Mouse (Mus musculus) embryonic facial prominence, embryonic 13.5 days (tissue): ENCODE measurements around the gene Zkscan6. TPM values are rescaled to one million over a fixed set of nuclear protein-coding genes. Genes with fewer than 3 reads are reported as not detected.

ENCODE experiments used
- ATAC-seq: fragments of 200-750 bp; cut with Nextera tagmentation; 2 replicates; pipeline ENCODE4 v1.8.0; 2017; ENCODE audit warnings: low read depth; ENCODE audit not compliant: insufficient number of reproducible peaks, insufficient read depth, low FRiP score, low TSS enrichment
- H3K27ac ChIP-seq: fragments of 300-500 bp; sonication (generic); 2 replicates; pipeline ENCODE4 v1.5.1; 2015; ENCODE audit warnings: moderate library complexity, mild to moderate bottlenecking, inconsistent platforms
- H3K27me3 ChIP-seq: fragments of 300-500 bp; sonication (generic); 2 replicates; pipeline ENCODE4 v1.6.1; 2015; ENCODE audit warnings: mild to moderate bottlenecking, inconsistent platforms
- H3K36me3 ChIP-seq: fragments of 300-500 bp; sonication (generic); 2 replicates; pipeline ENCODE4 v1.6.1; 2015; ENCODE audit warnings: mild to moderate bottlenecking, inconsistent platforms
- H3K4me1 ChIP-seq: fragments of 300-500 bp; sonication (generic); 2 replicates; pipeline ENCODE4 v1.6.1; 2015; ENCODE audit warnings: inconsistent platforms
- H3K4me2 ChIP-seq: fragments of 300-500 bp; sonication (generic); 2 replicates; pipeline ENCODE4 v1.6.1; 2015; ENCODE audit warnings: moderate library complexity, mild to moderate bottlenecking, inconsistent platforms
- H3K4me3 ChIP-seq: fragments of 300-500 bp; sonication (generic); 2 replicates; pipeline ENCODE4 v1.5.1; 2015; ENCODE audit warnings: mild to moderate bottlenecking, inconsistent platforms
- H3K9ac ChIP-seq: fragments of 300-500 bp; sonication (generic); 2 replicates; pipeline ENCODE4 v1.6.1; 2015; ENCODE audit warnings: mild to moderate bottlenecking, inconsistent platforms
- H3K9me3 ChIP-seq: fragments of 300-500 bp; sonication (generic); 2 replicates; pipeline ENCODE4 v1.6.1; 2016; ENCODE audit warnings: inconsistent platforms
- WGBS: fragments of 180-500 bp; shearing (Covaris S2); methylation state at CpG from one replicate; pipeline ENCODE4 v1.1.7; 2015; ENCODE audit warnings: mixed read lengths; 5-methylcytosine and 5-hydroxymethylcytosine counted together
- polyA plus RNA-seq: library from polyadenylated mRNA; unstranded; fragments of >200 nt; fragmentation: Nextera tagmentation; extraction: Ambion mirVana; gene quantifications from 2 replicates; pipeline ENCODE4 v1.2.1, GENCODE M21; 2015

Zkscan6 gene
- polyA plus RNA-seq, 1 experiment from 2014 or later: 13.8 TPM

GRCm38 (mm10) chr11:65779578-65779977 lies 27.4 kb upstream of the Zkscan6 start:
- peaks cover 30% of the 10 kb centered on the region for H3K4me1 ChIP-seq
- no peak overlapping the region for H3K4me2 ChIP-seq
- H3K27ac ChIP-seq: no peak overlapping the region
- no peaks in the 10 kb centered on the region for H3K9me3 ChIP-seq
- H3K9ac ChIP-seq: no peak overlapping the region
- WGBS: 86% methylated on average over 1 of the region's 1 CpGs
- peaks cover 16% of the 10 kb centered on the region for H3K36me3 ChIP-seq
- no peaks in the 10 kb centered on the region for H3K27me3 ChIP-seq
- ATAC-seq: no peak
- no peak overlapping the region for H3K4me3 ChIP-seq

- no peak for ATAC-seq
- Histone ChIP-seq H3K27me3 (no peaks in the 10 kb centered on the region), H3K36me3 (peaks cover 16% of the 10 kb centered on the region), H3K4me2 (no peak overlapping the region), H3K9me3 (no peaks in the 10 kb centered on the region), H3K27ac (no peak overlapping the region), H3K4me3 (no peak overlapping the region), H3K9ac (no peak overlapping the region), H3K4me1 (peaks cover 39% of the 10 kb centered on the region)
- 84% methylated on average over 3 of the region's 3 CpGs for WGBS
Measured at GRCm38 (mm10) chr11:65781596-65781995, 25.4 kb upstream of the Zkscan6 start.

- Histone ChIP-seq H3K9ac (peak overlapping the region; percentile 12; the same call in 1 of the 2 replicates), H3K4me3 (peak overlapping the region; percentile 10; the same call in 1 of the 2 replicates), H3K36me3 (0 out of 2 replicates have a peak, but pooled peaks cover under 1% of the 10 kb centered on the region), H3K4me2 (peak overlapping the region; percentile 67), H3K27me3 (no peaks in the 10 kb centered on the region), H3K9me3 (no peaks in the 10 kb centered on the region), H3K27ac (no peak overlapping the region), H3K4me1 (peaks cover 18% of the 10 kb centered on the region)
- ATAC-seq: no peak
- WGBS: 94% methylated on average over 2 of the region's 2 CpGs
Measured at GRCm38 (mm10) chr11:65786160-65786559, 20.8 kb upstream of the Zkscan6 start.

- no peaks in the 10 kb centered on the region for H3K27me3 ChIP-seq
- H3K9me3 ChIP-seq: no peaks in the 10 kb centered on the region
- no peaks in the 10 kb centered on the region for H3K36me3 ChIP-seq
- WGBS: under 1% methylated on average over 68 of the region's 71 CpGs
- peak; percentile 74 for ATAC-seq
- H3K4me1 ChIP-seq: peaks cover 18% of the 10 kb centered on the region
- H3K4me2 ChIP-seq: peak overlapping the region; percentile 67
- peak overlapping the region; percentile 99 for H3K9ac ChIP-seq
- peak overlapping the region; percentile 87 for H3K4me3 ChIP-seq
- H3K27ac ChIP-seq: peak overlapping the region; percentile 90
Measured at GRCm38 (mm10) chr11:65787421-65788151, 19.4 kb upstream of the Zkscan6 start.

GRCm38 (mm10) chr11:65788154-65788553 lies 18.8 kb upstream of the Zkscan6 start, which contains the start of gene Map2k4:
Gene Map2k4 (minus strand): TSS chr11:65788297.
- peak within 1 kb of the TSS; percentile 87 for H3K4me3 ChIP-seq
- peak within 1 kb of the TSS; percentile 67 for H3K4me2 ChIP-seq
- H3K27me3 ChIP-seq: no peaks in the 10 kb centered on the region
- peak; percentile 99 for ATAC-seq
- peak within 1 kb of the TSS; percentile 99 for H3K9ac ChIP-seq
- under 1% methylated on average over 30 of the region's 36 CpGs for WGBS
- H3K27ac ChIP-seq: peak within 1 kb of the TSS; percentile 90
- H3K4me1 ChIP-seq: peaks cover 18% of the 10 kb centered on the region
- H3K9me3 ChIP-seq: no peaks in the 10 kb centered on the region
- no peaks in the 10 kb centered on the region for H3K36me3 ChIP-seq

GRCm38 (mm10) chr11:65794428-65795219 lies 12.4 kb upstream of the Zkscan6 start:
- Histone ChIP-seq H3K9me3 (no peaks in the 10 kb centered on the region), H3K9ac (no peak overlapping the region), H3K27ac (no peak overlapping the region), H3K27me3 (no peaks in the 10 kb centered on the region), H3K4me2 (no peak overlapping the region), H3K4me3 (no peak overlapping the region), H3K36me3 (no peaks in the 10 kb centered on the region), H3K4me1 (no peaks in the 10 kb centered on the region)
- 74% methylated on average over 10 of the region's 10 CpGs for WGBS
- no peak for ATAC-seq

- Histone ChIP-seq H3K4me1 (no peaks in the 10 kb centered on the region), H3K4me3 (no peak overlapping the region), H3K9me3 (no peaks in the 10 kb centered on the region), H3K36me3 (no peaks in the 10 kb centered on the region), H3K27me3 (no peaks in the 10 kb centered on the region), H3K9ac (no peak overlapping the region), H3K4me2 (no peak overlapping the region), H3K27ac (no peak overlapping the region)
- 90% methylated on average over 1 of the region's 1 CpGs for WGBS
- no peak for ATAC-seq
Measured at GRCm38 (mm10) chr11:65795896-65796295, 11.1 kb upstream of the Zkscan6 start.

DNA sequence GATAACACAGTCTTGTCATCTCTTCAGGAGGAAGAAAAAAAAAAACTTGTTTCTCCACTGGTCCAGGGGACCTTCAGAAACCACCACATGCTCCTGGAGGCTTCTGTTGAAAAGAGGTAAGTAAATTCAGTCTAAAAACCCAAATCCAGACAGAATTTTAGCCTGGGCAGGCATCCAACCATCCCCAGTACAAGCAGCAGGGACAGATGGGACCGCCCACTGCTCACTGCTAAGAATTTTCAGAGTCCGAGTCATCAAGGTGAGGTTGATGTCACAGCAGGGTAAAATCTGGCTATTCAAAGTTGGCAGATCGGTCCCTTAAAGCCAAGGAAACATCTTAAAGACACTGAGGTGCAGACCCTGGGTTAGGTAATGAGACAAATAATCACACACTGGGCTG lies 5.1 kb upstream of the Zkscan6 start:
- Histone ChIP-seq H3K9ac (no peak overlapping the region), H3K9me3 (no peaks in the 10 kb centered on the region), H3K4me3 (no peak overlapping the region), H3K4me2 (no peak overlapping the region), H3K36me3 (no peaks in the 10 kb centered on the region), H3K27me3 (no peaks in the 10 kb centered on the region), H3K27ac (no peak overlapping the region), H3K4me1 (no peaks in the 10 kb centered on the region)
- ATAC-seq: no peak
- WGBS: 61% methylated on average over 3 of the region's 3 CpGs

DNA sequence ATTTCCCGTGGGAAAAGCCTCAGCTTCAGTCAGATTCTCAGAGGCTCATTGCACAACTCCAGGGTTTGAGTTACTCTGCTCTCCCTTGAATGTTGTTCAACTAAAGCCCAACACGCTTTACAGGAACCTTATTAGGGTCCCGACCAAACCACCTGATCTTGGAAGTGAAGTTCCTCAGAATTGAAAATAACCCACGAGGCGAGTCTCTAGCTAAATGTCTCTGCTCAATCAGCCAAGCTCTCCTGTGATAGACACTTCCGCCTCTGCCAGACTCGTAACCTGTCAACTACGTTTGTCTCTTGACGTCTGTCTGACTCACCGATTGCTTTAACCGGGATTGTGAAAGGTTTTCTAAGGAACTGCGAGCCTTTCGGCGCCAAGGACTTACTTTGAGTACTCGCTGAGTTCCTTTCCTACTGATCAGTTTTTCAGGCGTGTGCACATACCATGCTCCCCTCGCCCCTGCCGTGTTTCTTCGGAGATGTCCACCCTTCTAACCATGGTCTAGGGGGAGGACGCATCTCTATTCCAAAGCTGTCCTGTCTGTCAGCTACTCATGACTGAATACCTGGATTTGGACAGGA lies 562 bp upstream of the Zkscan6 start:
- peaks cover 9% of the 10 kb centered on the region for H3K4me1 ChIP-seq
- H3K4me3 ChIP-seq: peak overlapping the region; percentile 72
- H3K36me3 ChIP-seq: no peaks in the 10 kb centered on the region
- 2% methylated on average over 20 of the region's 20 CpGs for WGBS
- no peaks in the 10 kb centered on the region for H3K9me3 ChIP-seq
- ATAC-seq: no peak
- peak overlapping the region; percentile 92 for H3K4me2 ChIP-seq
- H3K27me3 ChIP-seq: no peaks in the 10 kb centered on the region
- H3K9ac ChIP-seq: peak overlapping the region; percentile 80
- H3K27ac ChIP-seq: no peak overlapping the region

DNA sequence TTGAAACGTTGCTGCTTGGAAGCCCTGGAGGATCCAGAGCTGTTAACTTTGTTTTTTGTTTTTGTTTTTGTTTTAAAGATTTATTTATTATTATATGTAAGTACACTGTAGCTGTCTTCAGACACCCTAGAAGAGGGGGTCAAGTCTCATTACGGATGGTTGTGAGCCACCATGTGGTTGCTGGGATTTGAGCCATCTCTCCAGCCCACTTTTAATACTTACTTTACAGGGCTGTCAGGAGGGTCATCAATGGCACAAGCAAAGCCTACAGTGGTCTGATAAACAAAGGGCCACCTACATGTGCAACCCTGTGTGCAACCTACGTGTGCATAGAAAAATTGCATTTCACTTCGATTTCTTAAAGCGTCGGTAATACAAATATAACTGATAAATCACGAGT lies 626 bp downstream of the Zkscan6 start:
- Histone ChIP-seq H3K4me1 (peaks cover 16% of the 10 kb centered on the region), H3K4me3 (peak overlapping the region; percentile 72), H3K9ac (peak overlapping the region; percentile 80), H3K27me3 (no peaks in the 10 kb centered on the region), H3K9me3 (no peaks in the 10 kb centered on the region), H3K27ac (no peak overlapping the region), H3K36me3 (no peaks in the 10 kb centered on the region), H3K4me2 (peak overlapping the region; percentile 92)
- WGBS: 49% methylated on average over 7 of the region's 7 CpGs
- no peak for ATAC-seq

DNA sequence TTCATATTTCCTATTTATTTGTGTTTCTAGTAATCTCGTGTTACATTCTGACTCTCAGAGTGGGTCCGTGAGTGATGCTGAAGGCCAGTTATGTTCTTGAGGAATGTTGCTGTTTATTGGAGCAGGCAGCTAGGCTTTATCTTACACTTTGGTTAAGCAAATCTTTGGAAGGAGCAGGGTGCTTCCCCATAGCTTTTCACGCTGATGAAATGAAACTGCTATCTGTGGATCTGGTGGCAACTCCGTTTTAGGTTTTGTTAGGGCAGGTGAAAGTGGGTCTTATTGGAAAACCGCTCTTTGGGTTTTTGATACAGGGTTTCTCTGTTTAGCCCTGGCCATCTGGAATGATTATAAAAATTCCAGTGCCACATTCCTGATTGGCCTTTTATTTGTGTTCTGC lies 5.1 kb downstream of the Zkscan6 start:
- peaks cover 24% of the 10 kb centered on the region for H3K36me3 ChIP-seq
- H3K9ac ChIP-seq: no peak overlapping the region
- ATAC-seq: no peak
- whole genome bisulfite sequencing: 21% methylated on average over 5 of the region's 5 CpGs
- H3K4me1 ChIP-seq: peaks cover 27% of the 10 kb centered on the region
- no peak overlapping the region for H3K27ac ChIP-seq
- no peak overlapping the region for H3K4me2 ChIP-seq
- H3K27me3 ChIP-seq: no peaks in the 10 kb centered on the region
- no peaks in the 10 kb centered on the region for H3K9me3 ChIP-seq
- H3K4me3 ChIP-seq: no peak overlapping the region
